Mouse (Mus musculus): ENCODE results near the gene Aknad1. TPM values are rescaled to one million over a fixed set of nuclear protein-coding genes. Genes with fewer than 3 reads are reported as not detected.

Aknad1 gene
- total RNA-seq (2021), result under 1 TPM in 1 of 2 experiments, not detected in 1; 0.12 TPM

DNA sequence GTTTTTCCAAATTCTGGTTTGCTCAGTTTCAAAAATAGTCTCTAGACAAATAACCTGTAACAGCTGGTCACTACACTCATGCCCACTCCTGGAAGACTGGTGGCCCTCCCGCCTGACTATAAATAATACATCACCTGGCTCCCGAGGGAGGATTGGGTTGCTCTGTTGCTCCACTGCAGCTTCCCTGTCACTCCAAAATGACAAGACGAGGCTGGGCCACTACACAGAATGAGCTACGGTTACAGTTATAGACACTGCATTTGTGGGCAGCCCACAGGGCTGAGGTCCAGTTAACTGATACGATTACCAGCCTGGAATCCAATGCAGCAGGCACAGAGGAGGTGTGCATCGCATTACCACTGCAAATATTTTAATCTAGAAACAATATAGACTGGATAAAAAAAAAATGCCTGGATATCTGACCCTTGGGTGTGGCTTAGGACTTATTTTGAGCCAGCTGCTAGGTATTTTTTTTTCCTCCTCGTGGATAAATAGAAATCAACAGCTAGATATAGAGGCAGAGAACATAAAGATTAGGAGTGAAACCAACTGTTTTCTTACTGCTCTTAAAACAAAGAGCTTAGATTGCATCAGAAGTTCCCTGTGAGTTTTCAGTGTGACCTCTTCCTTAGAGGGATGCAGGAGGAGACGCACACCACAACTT lies at the start of gene Aknad1:
TSS of gene Aknad1 (plus strand) at position 614 of the 664 bp plus-strand sequence.
- intact Hi-C loops (cut with DNase I), result no loop called here
- no peak for DNase-seq

DNA sequence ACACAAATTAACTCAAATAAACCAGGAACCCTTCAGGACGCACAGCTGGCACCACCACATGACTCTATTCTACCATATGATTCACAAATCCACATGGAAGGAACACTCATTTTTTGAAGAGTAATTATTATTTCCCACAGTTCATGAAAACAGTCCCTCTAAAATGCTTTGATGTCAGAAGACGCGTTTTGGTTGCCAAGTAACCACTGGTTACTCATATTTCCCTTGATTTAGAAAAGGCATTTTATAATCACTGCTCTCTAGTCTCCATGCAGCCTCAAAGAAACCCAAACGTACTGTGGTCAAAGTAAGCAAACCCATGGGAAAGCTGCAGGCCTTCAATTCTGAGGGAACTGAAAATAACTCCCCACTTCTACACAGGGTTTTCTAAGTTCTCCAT lies 49.5 kb upstream of the Aknad1 start:
- no peak for DNase-seq
- intact Hi-C loops (cut with DNase I), result no loop called here

DNA sequence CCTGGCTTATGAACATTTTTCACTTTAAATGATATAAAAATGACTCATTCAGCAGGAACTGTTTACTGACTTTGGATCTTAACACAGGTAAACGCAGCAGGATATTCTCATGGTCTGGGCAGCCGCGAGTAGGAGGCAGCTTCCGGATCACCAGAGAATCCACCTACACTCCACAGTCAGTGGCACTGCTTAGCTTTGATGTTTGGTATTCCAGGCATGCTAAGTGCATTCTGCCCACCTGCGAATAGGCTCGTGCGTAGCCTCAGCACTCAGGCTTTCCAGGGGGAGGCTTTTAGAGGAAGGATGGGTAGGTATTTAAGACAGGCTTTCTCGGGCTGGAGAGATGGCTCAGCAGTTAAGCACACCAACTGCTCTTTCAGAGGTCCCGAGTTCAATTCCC lies 45.1 kb upstream of the Aknad1 start:
- intact Hi-C loops (cut with DNase I), result no loop called here
- DNase-seq, result no peak

DNA sequence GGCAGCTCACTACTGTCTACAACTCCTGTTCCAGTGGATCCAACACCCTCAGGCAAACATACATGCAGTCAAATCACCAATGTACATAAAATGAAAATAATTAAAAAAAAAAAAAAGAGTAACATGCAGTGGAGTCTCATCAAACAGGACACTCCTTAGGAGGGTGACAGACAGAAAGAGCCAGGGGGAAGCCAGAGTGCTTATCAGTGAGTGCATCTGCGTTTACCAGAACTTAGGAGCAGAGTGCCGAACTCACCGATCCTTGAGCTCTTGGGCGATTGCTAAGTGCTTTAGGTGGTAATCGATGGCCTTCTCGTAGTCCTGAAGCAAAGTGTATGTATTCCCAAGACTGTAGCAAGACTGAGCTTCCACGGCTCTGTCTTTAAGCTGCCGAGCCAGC lies 40.8 kb upstream of the Aknad1 start:
- intact Hi-C loops (cut with DNase I), result no loop called here
- DNase-seq, result no peak

DNA sequence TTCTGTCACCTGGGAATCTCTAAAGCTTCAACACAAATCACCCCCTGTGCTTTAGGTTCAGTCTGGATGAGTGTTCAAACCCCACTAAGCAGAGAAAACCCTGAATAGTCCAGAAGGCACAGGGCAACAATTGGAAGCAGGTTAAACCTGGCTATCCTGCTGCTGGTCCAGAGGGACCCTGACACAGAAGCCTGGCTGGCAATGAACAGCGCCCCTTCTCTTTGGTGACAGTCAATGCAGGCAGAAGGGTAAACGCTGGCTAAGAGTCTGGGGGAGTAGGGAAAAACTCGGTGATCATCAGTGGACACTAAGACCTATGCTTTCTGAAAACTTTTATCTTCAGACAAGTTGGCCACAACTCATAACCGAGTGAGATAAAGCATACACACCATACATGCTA lies 39.7 kb upstream of the Aknad1 start:
- intact Hi-C loops (cut with DNase I), result no loop called here
- no peak for DNase-seq

DNA sequence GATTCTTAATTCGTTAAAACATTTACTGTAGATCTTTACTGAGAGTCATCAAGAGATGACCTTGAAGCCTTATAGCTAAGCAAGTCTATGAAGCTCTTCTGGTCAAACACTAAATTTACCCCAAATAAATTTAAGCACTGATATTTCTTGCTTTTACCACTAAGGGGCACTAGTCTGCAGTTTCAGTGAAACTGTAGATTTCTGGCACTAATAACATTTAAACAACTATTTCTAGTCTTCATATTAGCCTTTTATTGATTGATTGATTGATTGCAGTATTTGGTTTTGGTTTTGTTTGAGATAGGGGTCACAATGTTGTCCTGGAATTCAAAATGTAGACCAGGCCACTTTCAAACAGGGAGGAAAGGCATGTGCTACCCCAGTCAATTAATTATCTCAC lies 38.2 kb upstream of the Aknad1 start:
- intact Hi-C loops (cut with DNase I), result loop anchor here (1.0 kb wide), 1 partner anchor 70 kb away; no protein-coding TSS in a partner anchor
- DNase-seq, result no peak

DNA sequence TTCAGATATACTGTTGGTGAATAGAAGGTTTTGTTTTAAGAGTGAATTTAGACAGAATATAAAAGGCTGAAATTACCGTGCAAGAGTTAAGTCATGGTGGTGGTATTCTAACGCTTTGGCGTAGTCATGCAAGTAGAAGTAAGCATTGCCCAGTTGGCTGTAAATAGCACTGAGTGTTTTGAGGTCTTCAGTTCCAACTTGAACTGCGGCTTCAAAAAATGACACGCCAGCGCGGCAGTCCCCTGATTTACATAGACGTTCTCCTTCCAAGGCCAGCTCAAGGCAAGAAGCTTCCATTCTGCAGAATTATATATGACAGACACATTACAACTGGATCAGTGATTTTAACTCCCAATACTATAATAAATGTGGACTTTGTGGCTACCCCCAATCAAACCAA lies 36.7 kb upstream of the Aknad1 start:
- DNase-seq, result no peak
- intact Hi-C loops (cut with DNase I), result no loop called here

DNA sequence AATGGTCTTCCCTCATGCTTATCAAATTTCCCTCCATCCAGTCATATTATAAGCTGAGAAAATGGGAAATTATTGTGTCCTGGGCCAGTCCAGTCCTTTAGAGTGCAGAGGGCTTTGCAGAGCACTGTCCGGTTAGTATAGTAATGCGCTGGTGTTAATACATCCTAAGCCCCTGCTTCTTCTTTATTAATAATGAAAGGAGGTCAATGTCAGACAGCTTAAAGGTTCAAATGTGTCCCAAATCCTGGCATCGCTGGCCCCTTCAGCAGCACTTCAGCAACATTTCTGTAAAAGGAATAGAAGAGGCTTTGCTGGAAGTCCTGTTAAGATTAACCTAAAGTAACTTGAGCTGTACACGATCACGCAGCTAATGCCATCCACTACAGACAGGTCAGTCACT lies 28.2 kb upstream of the Aknad1 start:
- intact Hi-C loops (cut with DNase I), result no loop called here
- no peak for DNase-seq

DNA sequence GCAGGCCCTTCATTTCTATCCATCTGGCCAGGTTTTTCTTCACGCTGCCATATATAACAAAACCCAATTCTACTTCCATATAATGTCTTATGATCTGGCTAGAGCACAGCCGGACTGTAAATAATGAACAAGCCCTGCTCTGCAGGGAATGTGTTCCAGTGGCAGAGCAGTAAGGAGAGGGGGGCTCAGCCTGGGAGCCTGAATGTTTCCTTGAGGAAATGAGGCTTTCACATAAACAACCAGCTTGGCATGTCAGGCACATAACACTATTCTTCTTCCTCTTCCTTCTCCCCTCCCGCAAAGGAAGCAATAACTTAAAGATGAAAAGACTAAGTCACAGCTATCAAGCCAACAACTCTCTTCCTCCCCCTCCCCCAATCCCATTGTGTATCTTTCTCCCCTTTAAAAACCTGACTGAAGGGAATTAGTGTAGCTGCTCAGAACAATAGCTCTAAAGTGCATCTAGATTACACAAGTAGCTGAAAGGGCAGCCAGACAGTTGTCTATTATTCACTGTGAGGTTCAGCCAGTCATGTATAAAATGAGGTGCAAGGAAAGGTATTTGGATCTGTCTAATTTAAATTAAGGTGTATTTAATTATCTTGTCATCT lies 26.3 kb upstream of the Aknad1 start:
- intact Hi-C loops (cut with DNase I), result no loop called here

DNA sequence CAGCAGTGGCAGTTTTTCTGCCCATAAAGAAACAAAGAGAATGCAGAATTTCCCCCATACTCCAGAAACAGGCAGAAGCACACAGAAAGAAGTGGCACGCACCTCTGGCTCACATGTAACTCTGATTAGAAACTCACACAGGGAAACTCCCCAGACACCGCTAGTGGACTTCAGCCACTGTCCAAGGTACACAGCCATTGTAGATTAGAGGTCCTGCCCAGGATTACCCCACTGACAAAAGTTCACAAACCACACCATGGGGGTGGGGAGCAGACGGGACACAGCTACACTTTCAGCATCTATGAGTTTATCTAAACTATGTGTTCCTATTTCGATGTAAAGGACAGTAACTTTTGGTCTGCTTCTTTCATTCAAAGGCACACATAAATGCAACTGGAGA lies 24.6 kb upstream of the Aknad1 start:
- intact Hi-C loops (cut with DNase I), result no loop called here
- no peak for DNase-seq

More for the DNA sequence above, 26.3 kb upstream of the Aknad1 start:
- DNase-seq, result no peak

DNA sequence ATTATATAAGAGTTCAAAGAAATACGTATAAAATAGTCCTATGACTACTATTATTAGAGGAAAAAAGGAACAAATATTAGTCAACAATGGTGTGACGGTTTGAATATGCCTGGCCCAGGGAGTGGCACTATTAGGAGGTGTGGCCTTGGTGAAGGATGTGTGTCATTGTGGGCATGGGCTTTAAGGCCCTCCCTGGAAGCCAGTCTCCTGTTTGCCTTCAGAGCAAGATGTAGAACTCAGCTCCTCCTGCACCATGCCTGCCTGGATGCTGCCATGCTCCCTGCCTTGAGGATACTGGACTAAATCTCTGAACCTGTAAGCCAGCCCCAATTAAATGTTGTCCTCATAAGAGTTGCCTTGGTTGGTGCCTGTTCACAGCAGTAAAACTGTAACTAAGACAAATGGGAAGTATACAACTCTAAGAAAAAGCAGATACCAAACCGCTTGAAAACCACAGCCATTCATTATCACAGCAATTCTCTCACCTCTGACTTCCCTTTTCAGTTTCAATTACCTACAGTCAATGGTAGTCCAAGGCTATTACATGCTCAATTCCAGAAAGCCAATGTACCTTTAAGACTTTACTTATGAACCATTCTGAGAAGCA lies 21.5 kb upstream of the Aknad1 start:
- no peak for DNase-seq
- intact Hi-C loops (cut with DNase I), result no loop called here

DNA sequence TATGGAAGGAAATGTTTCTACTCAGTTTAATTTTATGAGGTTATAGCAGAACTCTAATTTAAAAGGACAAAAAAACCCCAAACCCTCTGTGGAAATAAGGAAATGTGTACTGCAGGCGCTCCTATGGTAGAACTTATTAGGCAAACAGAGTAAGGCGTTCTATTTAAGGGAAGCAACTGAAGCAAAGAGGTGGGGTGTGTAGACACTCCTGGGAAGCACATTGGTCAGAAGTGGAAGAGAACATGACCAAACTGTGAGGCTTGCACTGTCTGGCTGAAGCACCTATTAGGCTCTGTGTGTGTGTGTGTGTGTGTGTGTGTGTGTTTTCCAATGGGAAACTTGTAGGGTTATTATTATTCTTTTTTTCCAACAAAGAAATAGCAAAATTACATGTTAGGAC lies 20.1 kb upstream of the Aknad1 start:
- intact Hi-C loops (cut with DNase I), result no loop called here
- DNase-seq, result no peak

DNA sequence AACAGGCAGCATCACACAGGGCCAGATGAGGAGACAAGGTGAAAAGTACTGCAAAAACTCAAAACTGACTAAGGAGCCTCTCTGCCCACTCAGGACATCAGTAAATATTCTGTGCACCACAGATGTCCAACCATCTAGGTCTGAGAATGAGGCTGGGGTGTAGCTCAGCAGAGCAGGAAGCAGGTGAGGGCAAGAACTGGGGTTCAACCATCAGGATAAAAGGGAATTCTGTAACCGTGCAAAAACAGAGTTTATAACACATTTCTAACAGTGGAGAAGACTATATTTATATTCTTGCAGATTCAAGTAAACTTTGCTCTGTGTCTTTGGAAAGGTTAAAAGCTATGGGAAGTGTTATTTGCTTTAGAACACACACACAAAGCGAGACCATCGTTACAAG lies 19.7 kb upstream of the Aknad1 start:
- intact Hi-C loops (cut with DNase I), result loop anchor here (2.0 kb wide), 1 partner anchor 51 kb away; no protein-coding TSS in a partner anchor
- DNase-seq, result no peak

DNA sequence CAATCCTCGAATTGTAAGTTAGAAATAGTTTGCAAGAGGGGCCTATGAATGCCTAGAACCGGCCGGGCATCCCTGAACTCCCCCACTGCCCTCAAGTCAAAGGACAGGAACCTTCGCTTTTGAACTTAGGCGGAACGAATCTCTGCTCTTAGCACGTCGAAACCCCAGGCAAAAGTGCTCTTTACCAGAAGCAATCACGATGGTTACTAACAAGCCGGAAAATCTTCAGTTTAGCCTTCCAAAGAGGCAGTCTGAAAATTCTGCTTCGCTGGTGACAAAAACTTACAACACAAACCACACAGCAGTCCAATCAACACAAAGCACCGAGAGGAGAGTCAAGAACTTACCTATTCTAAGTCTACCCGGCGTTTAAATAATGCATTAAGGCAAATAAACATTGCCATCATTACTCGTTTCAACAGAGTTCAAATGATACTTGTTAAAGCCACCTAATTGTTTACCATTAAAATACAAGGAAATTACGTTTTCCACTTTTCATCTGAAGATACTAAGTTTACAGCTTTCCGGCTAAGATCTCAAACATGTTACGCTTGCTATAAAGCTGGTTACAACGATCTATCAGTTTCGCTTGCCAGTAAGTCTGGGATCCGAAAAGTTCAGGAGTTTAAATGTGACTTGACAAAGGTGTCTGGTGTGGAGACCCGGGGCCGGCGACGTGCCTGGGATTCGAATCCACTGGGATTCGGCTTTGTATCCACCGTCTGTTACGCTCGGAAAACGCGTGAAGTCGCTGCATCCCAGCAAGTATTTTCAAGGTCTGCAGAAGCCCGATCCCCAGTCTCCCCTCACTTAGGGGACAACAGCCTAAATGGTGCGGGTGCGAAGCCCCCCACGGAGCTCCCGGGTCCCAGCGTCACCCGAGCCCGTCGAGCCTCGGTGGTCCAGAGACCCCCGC lies 18.1 kb upstream of the Aknad1 start:
- DNase-seq, result peak; percentile 68 to 72
- intact Hi-C loops (cut with DNase I), result loop anchor here (2.0 kb wide), 1 partner anchor 49 kb away; no protein-coding TSS in a partner anchor

DNA sequence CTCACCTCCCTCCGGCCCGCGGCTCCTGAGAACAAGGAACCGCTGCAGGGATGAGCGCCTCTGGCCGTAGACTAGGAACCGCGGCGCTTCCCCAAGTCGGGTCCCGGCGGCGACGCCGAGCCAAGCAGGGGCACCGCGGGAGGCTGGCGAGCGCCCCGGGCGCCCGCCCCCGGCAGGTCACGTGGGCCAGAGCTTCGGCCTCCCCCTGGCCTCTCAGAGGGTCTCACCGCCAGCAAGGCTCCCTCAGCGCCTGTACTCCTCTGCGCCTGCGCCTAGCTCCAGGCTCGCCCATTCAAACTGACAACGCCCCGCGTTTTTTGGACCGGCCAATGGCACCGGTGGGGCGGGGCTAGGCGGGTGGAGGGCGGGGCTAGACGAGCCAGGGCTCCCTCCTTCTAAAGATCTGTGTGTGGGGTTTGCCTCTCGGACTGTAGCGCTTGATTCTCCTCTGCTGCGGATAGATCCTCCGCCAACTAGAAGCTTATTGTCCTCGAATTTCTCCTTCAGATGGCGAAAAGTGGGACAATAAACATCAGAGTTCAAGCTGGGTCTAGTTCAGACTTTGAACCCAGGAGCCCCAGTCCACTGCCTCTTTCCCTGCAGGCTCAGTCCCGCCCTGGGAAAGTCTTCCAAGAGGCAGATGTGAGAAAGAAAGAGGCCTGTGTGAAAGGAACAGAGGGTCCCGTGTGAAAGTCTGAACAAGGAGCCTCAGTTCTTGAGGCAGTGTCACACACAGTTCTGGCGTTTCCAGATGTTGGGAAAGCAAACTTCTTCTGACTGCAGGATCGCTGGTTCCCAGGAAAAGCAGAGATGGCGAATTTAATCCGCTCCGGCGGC lies 17.2 kb upstream of the Aknad1 start, which contains the start of gene Gpsm2:
TSS of gene Gpsm2 (minus strand) at position 274 of the 837 bp plus-strand sequence.
- intact Hi-C loops (cut with DNase I), result no loop called here
- DNase-seq, result peak; percentile 97 to 98

DNA sequence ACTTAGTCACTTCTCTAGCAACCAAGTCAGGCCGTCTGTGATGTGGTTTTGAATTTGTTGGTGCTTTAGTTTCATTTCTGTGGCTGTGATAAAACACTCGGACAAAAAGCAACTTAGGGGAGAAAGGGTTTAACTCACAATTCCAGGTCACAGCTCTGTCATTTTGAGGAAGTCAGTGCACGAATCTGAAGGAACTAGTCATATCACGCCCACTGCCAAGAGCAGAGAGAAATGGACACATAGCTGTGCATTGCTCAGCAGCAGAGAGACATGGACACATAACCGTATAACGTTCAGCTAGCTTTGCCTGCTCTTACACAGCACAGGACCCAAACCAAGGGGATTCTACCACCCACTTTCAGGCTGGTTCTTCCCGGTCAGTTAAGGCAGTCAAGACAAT lies 13.0 kb upstream of the Aknad1 start:
- DNase-seq, result no peak
- intact Hi-C loops (cut with DNase I), result no loop called here

DNA sequence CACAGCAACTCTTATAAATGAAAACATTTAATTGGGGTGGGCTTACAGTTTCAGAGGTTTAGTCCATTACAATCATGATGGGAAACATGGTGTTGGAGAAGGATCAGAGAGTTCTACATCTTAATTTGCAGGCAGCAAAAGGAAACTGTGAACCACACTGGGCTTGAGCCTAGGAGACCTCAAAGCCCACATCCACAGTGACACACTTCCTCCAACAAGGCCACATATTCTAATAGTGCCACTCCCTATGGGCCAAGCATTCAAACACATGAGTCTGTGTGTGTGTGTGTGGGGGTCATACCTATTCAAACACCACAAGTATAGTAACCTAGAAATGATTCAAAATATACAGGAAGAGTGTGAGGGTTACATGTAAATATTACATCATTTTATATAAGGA lies 12.1 kb upstream of the Aknad1 start:
- no peak for DNase-seq
- intact Hi-C loops (cut with DNase I), result no loop called here

DNA sequence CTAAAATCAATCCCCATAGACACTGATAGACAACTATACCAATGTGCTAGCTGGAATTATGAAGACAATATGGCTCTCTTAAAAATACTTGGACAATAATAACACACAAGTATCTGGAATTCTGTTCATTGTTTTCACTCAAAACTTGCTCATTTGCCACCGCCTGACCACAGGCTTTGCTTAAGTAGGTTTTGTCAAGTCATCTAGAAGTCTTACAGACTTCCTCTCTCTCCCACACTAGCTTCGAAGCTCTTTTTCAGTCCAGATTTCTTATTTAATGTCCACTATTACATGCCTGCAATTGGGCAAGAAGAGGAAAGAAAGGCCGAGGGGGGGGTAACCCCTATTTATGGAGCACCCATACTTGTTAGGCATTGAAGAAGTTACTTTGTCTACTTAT lies 11.7 kb upstream of the Aknad1 start:
- intact Hi-C loops (cut with DNase I), result no loop called here
- no peak for DNase-seq

DNA sequence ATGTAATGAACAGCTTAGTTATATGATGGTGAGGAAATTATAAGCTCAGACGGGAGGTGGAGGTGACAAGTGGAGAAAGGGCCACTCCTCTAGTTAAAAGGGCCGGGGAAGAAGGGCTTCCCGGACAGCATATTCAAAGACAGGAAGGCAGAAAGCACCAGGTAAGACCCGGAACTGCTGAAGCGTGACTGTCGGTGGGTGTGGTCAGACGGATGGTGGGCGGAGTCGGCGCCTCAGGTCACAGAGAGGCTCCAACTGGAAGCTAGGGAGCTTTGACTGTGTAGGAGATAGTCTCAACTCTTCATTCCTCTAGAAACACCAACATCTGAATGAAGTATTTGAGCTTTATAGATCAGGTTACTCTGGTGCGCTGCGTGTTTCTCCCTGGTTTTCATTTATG lies 9.1 kb upstream of the Aknad1 start:
- intact Hi-C loops (cut with DNase I), result no loop called here
- DNase-seq, result no peak

DNA sequence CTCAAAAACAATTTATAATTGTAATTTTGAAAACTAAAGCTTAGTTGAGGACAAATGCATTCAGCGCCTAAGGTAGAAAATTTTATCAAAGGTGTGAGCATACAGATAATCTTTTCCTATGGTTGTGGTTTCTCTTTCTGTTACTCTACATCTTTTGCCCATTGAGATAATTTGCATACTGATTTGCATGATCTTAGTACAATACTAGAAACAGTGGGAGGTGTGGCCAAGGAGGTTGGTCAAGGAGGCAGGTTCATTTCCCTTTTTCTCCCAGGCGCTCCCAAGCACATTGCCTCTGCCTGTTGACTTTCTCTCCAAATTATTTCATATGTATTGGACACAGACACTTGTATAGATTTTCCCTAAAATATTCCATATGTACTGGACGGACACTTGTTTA lies 1.7 kb upstream of the Aknad1 start:
- intact Hi-C loops (cut with DNase I), result no loop called here
- DNase-seq, result no peak

Measured in heart, postnatal 10 days (tissue).